Mouse (Mus musculus) lung, postnatal 0 days (tissue): ENCODE data around the gene Hira. TPM values are rescaled to one million over a fixed set of nuclear protein-coding genes. Genes with fewer than 3 reads are reported as not detected.

Source experiments
- ATAC-seq: fragments of 200-750 bp; cut with Nextera tagmentation; 2 replicates; pipeline ENCODE4 v1.8.0; 2017; ENCODE audit warnings: moderate library complexity
- DNase-seq: peaks from one replicate; pipeline ENCODE4 v3.0.0-alpha.2; 2016; ENCODE audit warnings: low spot score
- H3K27ac ChIP-seq: fragments of 300-500 bp; sonication (generic); 2 replicates; pipeline ENCODE4 v1.5.1; 2014; ENCODE audit warnings: antibody characterized with exemption, mild to moderate bottlenecking, low read length, mixed read lengths
- H3K27me3 ChIP-seq: fragments of 300-500 bp; sonication (generic); replicated peaks from 2 replicates; pipeline ENCODE4 v1.6.1; 2014; ENCODE audit warnings: low read length, mixed read lengths; ENCODE audit not compliant: insufficient read depth
- H3K36me3 ChIP-seq: fragments of 300-500 bp; sonication (generic); 2 replicates; pipeline ENCODE4 v1.6.1; 2014; ENCODE audit warnings: low read length, mixed read lengths; ENCODE audit not compliant: insufficient read depth
- H3K4me1 ChIP-seq: fragments of 300-500 bp; sonication (generic); 2 replicates; pipeline ENCODE4 v1.6.1; 2014; ENCODE audit warnings: antibody characterized with exemption, low read depth, low read length, mixed read lengths; ENCODE audit not compliant: insufficient read depth
- H3K4me2 ChIP-seq: fragments of 300-500 bp; sonication (generic); replicated peaks from 2 replicates; pipeline ENCODE4 v1.6.1; 2014; ENCODE audit warnings: low read depth, mild to moderate bottlenecking, low read length, moderate library complexity, mixed read lengths
- H3K4me3 ChIP-seq: fragments of 300-500 bp; sonication (generic); 2 replicates; pipeline ENCODE4 v1.5.1; 2014; ENCODE audit warnings: low read depth, low read length
- H3K9ac ChIP-seq: fragments of 300-500 bp; sonication (generic); replicated peaks from 2 replicates; pipeline ENCODE4 v1.6.1; 2014; ENCODE audit warnings: low read depth, mild to moderate bottlenecking
- H3K9me3 ChIP-seq: fragments of 300-500 bp; sonication (generic); 2 replicates; pipeline ENCODE4 v1.6.1; 2016; ENCODE audit warnings: low read length, mixed read lengths
- CTCF ChIP-seq: IDR thresholded peaks from 2 replicates; pipeline ENCODE4 v1.5.1; 2016; ENCODE audit warnings: antibody characterized with exemption, mild to moderate bottlenecking
- EP300 ChIP-seq: IDR thresholded peaks from 2 replicates; pipeline ENCODE4 v1.6.1; 2016; ENCODE audit warnings: antibody characterized with exemption, mild to moderate bottlenecking, control low read depth
- WGBS: fragments of 180-500 bp; shearing (Covaris S2); extraction: QIAGEN DNeasy Blood & Tissue Kit; methylation state at CpG from one replicate; pipeline ENCODE4 v1.1.7; 2014; 5-methylcytosine and 5-hydroxymethylcytosine counted together
- polyA plus RNA-seq: library from polyadenylated mRNA; unstranded; fragments of >200 nt; fragmentation: Nextera tagmentation; extraction: Ambion mirVana; gene quantifications from 2 replicates; pipeline ENCODE4 v1.2.1, GENCODE M21; 2015

Hira gene
- 7.6 and 8.4 TPM in 2 replicates for polyA plus RNA-seq

DNA sequence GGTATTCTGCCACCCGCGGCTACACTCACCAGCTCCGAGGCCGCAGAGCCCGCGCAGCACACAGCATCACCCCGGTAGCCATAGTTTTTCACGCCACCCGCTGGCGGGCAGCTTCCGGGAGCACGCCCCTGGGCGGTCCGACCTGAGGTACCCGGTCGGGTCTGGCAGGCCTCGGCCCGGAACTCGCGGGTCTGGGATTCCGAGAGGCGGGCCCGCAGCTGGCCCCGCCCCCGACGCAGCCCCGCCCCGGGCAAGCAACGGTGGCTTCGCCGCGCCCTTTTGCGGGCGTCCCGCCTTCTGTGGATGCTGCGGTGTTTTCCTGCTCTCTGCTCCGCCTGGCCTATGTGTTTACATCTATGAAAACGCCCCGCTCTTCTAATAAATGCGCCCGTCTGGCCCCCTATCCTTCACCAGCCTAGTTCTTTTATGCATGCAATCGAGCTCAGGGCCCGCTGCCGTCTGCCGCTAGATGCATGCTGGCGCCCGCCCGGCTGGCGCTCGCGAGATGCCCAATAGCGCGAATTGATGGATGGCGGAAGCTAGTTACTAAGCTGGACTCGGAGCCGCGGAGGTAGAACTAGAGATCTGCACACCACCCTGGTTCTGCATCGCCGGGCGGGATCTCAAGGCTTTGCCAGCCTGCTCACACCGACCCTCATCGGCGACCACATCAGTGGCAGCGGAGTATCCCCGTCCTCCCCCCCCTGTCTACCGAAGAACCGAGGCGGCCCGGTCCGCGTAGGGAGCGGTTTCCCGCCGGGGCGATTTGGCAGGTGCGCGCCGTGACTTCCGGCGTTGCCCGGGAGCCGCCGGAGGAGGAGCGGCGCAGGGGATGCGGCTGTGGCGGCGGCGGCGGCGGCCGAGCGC, at the start of gene Hira, which contains the start of gene Mrpl40:
Hira (plus strand) TSS at position 596 of the 867 bp plus-strand sequence.
Mrpl40 (minus strand) TSS at position 421 of the 867 bp plus-strand sequence.
- Histone ChIP-seq H3K9me3 (no peaks in the 10 kb centered on the region), H3K9ac (peak within 1 kb of the TSS; percentile 76), H3K36me3 (peaks cover 16% of the 10 kb centered on the region; the same call in 1 of the 2 replicates), H3K27me3 (no peaks in the 10 kb centered on the region), H3K4me2 (peak within 1 kb of the TSS; percentile 95), H3K4me1 (peaks cover 7% of the 10 kb centered on the region; the same call in 1 of the 2 replicates), H3K27ac (peak within 1 kb of the TSS; percentile 95), H3K4me3 (peak within 1 kb of the TSS; percentile 88)
- DNase-seq = peak; percentile 96
- ATAC-seq = peak; percentile 96
- WGBS = under 1% methylated on average over 75 of the region's 93 CpGs
- TF ChIP-seq CTCF = no peak
- TF ChIP-seq EP300 = peak; percentile 30; the same call in 1 of the 2 replicates

DNA sequence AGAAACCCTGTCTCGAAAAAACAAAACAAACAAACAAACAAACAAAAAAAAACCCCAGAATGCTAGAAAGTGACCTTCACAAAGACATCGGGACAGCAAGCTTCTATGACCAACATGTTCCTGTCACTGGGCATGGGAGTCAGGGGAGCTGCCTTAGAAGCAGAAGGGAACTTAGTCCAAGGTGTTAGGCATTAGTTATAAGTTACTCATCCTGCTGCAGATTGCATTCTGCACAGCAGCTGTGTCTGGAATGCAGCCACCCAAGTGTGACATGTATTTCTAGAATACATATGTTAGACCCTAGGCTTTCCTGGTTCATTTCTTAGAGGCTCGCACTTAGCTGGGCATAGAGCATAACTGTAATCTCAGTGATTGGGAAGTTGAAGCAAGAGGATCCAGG, 48.2 kb upstream of the Hira start:
- H3K9ac ChIP-seq = no peak overlapping the region
- H3K4me1 ChIP-seq = no peaks in the 10 kb centered on the region
- no peaks in the 10 kb centered on the region for H3K9me3 ChIP-seq
- TF ChIP-seq CTCF (no peak), EP300 (no peak)
- peaks cover 55% of the 10 kb centered on the region for H3K36me3 ChIP-seq
- H3K4me2 ChIP-seq = no peak overlapping the region
- H3K27ac ChIP-seq = no peak overlapping the region
- WGBS = 87% methylated on average over 3 of the region's 3 CpGs
- no peak overlapping the region for H3K4me3 ChIP-seq
- no peak for DNase-seq
- H3K27me3 ChIP-seq = no peaks in the 10 kb centered on the region
- no peak for ATAC-seq

DNA sequence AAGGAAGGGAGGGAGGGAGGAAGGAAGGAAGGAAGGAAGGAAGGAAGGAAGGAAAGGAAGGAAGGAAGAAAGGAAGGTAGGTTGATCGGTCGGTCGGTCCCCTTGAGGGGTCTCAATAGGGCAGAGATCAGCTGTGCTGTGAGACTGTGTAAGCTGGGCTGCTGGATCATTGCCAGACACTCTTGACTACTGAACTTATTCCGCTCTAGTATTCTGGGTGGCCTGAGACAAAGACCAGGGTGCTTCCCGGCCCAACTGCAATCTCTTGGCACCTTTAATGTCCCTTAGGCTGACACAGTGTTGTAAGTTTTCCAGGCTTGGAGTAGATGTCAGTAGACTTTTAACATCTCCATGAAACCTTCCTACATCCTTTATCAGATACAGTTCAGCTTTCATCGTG, 47.7 kb upstream of the Hira start:
- no peaks in the 10 kb centered on the region for H3K4me1 ChIP-seq
- no peaks in the 10 kb centered on the region for H3K27me3 ChIP-seq
- no peak overlapping the region for H3K4me3 ChIP-seq
- no peak for DNase-seq
- WGBS = 72% methylated on average over 6 of the region's 6 CpGs
- H3K9ac ChIP-seq = no peak overlapping the region
- TF ChIP-seq CTCF (no peak), EP300 (no peak)
- H3K4me2 ChIP-seq = no peak overlapping the region
- H3K27ac ChIP-seq = no peak overlapping the region
- H3K36me3 ChIP-seq = peaks cover 52% of the 10 kb centered on the region
- no peaks in the 10 kb centered on the region for H3K9me3 ChIP-seq
- no peak for ATAC-seq

- Histone ChIP-seq H3K4me3 (no peak overlapping the region), H3K36me3 (peaks cover 21% of the 10 kb centered on the region), H3K27ac (no peak overlapping the region), H3K27me3 (no peaks in the 10 kb centered on the region), H3K4me1 (no peaks in the 10 kb centered on the region), H3K9me3 (no peaks in the 10 kb centered on the region), H3K9ac (no peak overlapping the region), H3K4me2 (no peak overlapping the region)
- no peak for TF ChIP-seq EP300
- no peak for TF ChIP-seq CTCF
- DNase-seq (no peak), ATAC-seq (no peak)
- 67% methylated on average over 2 of the region's 2 CpGs for WGBS
Measured at GRCm38 (mm10) chr16:18833486-18833885, 43.4 kb upstream of the Hira start.

DNA sequence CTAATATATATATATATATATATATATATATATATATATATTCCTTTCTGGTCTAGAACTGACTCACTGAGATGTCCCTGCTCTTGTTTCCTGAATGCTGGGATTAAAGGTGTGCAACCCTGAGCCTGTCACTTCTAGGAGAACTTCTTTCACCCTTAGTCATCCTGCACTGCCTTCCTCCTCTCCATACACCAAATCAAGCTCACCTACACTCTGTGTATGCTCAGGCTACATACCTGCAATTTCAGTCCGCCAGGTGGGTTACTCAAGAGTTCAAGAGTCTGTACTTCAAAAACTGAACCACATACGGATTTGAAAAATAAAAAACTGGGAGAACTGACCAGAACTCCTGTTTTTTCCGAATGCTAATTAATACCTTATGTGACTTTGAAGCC, 40.8 kb upstream of the Hira start:
- ATAC-seq (peak; percentile 70), DNase-seq (no peak)
- no peak for TF ChIP-seq CTCF
- TF ChIP-seq EP300 = no peak
- Histone ChIP-seq H3K27ac (0 out of 2 replicates have a peak overlapping the region, but pooled peaks have one; percentile 86), H3K9me3 (no peaks in the 10 kb centered on the region), H3K4me1 (no peaks in the 10 kb centered on the region), H3K27me3 (no peaks in the 10 kb centered on the region), H3K4me3 (peak overlapping the region; percentile 82), H3K9ac (no peak overlapping the region; the same call in 1 of the 2 replicates), H3K4me2 (peak overlapping the region; percentile 79), H3K36me3 (peaks cover 6% of the 10 kb centered on the region; the same call in 1 of the 2 replicates)
- WGBS = 17% methylated on average over 3 of the region's 3 CpGs

DNA sequence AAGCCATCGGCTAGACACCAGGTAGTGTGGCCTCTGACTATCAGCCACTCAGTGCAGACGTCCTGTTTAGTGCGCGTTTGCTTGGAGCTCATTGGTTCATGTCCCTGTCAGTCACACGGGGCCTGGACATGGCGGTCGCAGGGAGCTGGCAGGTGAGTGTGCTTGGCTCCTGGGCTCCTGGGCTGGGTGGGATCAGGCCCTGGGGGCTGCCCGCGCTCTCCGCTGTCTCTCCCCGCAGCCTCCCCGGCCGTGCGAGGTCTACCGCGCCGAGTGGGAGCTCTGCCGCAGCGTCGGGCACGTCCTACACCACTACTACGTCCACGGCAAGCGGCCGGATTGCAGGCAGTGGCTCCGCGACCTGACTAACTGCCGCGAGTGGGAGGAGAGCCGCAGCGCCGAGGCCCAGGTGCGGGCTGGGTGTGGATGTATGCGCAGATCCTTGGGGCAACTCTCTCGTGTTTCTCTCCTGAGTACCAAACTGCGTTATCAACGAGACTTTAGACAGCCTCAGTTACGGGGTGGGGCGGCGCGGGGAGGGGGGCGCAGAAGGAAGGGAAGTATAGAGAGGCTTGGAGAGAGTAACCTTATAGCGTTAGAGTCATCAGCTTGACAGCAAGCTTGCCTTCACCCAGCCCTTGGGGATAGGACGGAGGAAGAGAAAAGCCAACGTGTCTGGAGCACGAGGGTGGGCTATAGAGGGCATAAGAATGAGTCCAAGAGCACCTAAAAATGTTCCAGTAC, 40.2 kb upstream of the Hira start, which contains the start of the genes 2510002D24Rik and Gm28539:
2510002D24Rik (plus strand) TSS at position 111 of the 741 bp plus-strand sequence.
Gm28539 (plus strand) TSS at position 117 of the 741 bp plus-strand sequence.
- WGBS = 1% methylated on average over 45 of the region's 46 CpGs
- H3K36me3 ChIP-seq = peaks cover 2% of the 10 kb centered on the region; the same call in 1 of the 2 replicates
- peak; percentile 93 for DNase-seq

More for the DNA sequence above, 40.2 kb upstream of the Hira start, which contains the start of the genes 2510002D24Rik and Gm28539:
- no peaks in the 10 kb centered on the region for H3K4me1 ChIP-seq
- peak within 1 kb of the TSS; percentile 84 for H3K9ac ChIP-seq
- TF ChIP-seq EP300 (no peak), CTCF (no peak)
- H3K4me3 ChIP-seq = peak within 1 kb of the TSS; percentile 82
- peak within 1 kb of the TSS; percentile 79 for H3K4me2 ChIP-seq
- H3K27ac ChIP-seq = peak within 1 kb of the TSS; percentile 86
- H3K27me3 ChIP-seq = no peaks in the 10 kb centered on the region
- H3K9me3 ChIP-seq = no peaks in the 10 kb centered on the region
- peak; percentile 99 for ATAC-seq
